Mouse (Mus musculus) heart, embryonic 12.5 days (tissue): ENCODE data around the gene Coro2a. TPM values are rescaled to one million over a fixed set of nuclear protein-coding genes. Genes with fewer than 3 reads are reported as not detected.
A peak's percentile ranks its signal among the peaks of the same experiment; 100 is the strongest.

ENCODE experiments used
- ATAC-seq: fragments of 200-750 bp; cut with Nextera tagmentation; 2 replicates; pipeline ENCODE4 v1.8.0; 2017; ENCODE audit warnings: moderate TSS enrichment, moderate library complexity; ENCODE audit not compliant: insufficient number of reproducible peaks, low FRiP score
- H3K27ac ChIP-seq: fragments of 300-500 bp; sonication (generic); 2 replicates; pipeline ENCODE4 v1.5.1; 2016; ENCODE audit warnings: mild to moderate bottlenecking, moderate library complexity; ENCODE audit not compliant: poor library complexity, severe bottlenecking
- H3K27me3 ChIP-seq: fragments of 300-500 bp; sonication (generic); replicated peaks from 2 replicates; pipeline ENCODE4 v1.6.1; 2016; ENCODE audit warnings: mild to moderate bottlenecking, moderate library complexity
- H3K36me3 ChIP-seq: fragments of 300-500 bp; sonication (generic); 2 replicates; pipeline ENCODE4 v1.6.1; 2016; ENCODE audit warnings: mild to moderate bottlenecking, moderate library complexity
- H3K4me1 ChIP-seq: fragments of 300-500 bp; sonication (generic); replicated peaks from 2 replicates; pipeline ENCODE4 v1.6.1; 2016; ENCODE audit warnings: mild to moderate bottlenecking
- H3K4me2 ChIP-seq: fragments of 300-500 bp; sonication (generic); 2 replicates; pipeline ENCODE4 v1.6.1; 2016; ENCODE audit warnings: mild to moderate bottlenecking, moderate library complexity
- H3K4me3 ChIP-seq: fragments of 300-500 bp; sonication (generic); 2 replicates; pipeline ENCODE4 v1.5.1; 2016; ENCODE audit warnings: mild to moderate bottlenecking
- H3K9ac ChIP-seq: fragments of 300-500 bp; sonication (generic); 2 replicates; pipeline ENCODE4 v1.6.1; 2016; ENCODE audit warnings: mild to moderate bottlenecking, moderate library complexity
- H3K9me3 ChIP-seq: fragments of 300-500 bp; sonication (generic); replicated peaks from 2 replicates; pipeline ENCODE4 v1.6.1; 2016; ENCODE audit warnings: mild to moderate bottlenecking, moderate library complexity
- WGBS: fragments of 180-500 bp; shearing (Covaris S2); methylation state at CpG from one replicate; pipeline ENCODE4 v1.1.7; 2016; 5-methylcytosine and 5-hydroxymethylcytosine counted together
- polyA plus RNA-seq: library from polyadenylated mRNA; unstranded; fragments of >200 nt; fragmentation: Nextera tagmentation; extraction: Ambion mirVana; gene quantifications from 2 replicates; pipeline ENCODE4 v1.2.1, GENCODE M21; 2016

The Coro2a gene
- polyA plus RNA-seq, 1 experiment from 2014 or later: 0.34 TPM

- H3K4me1 ChIP-seq: peaks cover 6% of the 10 kb centered on the region; the same call in 1 of the 2 replicates
- 71% methylated on average over 3 of the region's 3 CpGs for WGBS
- H3K9ac ChIP-seq: no peak overlapping the region
- no peak overlapping the region for H3K4me2 ChIP-seq
- H3K4me3 ChIP-seq: no peak overlapping the region
- H3K27ac ChIP-seq: no peak overlapping the region
- H3K36me3 ChIP-seq: no peaks in the 10 kb centered on the region
- peaks cover 8% of the 10 kb centered on the region; the same call in 1 of the 2 replicates for H3K27me3 ChIP-seq
- no peaks in the 10 kb centered on the region for H3K9me3 ChIP-seq
- ATAC-seq: no peak
Measured at GRCm38 (mm10) chr4:46556933-46557332, 45.1 kb downstream of the Coro2a start.

DNA sequence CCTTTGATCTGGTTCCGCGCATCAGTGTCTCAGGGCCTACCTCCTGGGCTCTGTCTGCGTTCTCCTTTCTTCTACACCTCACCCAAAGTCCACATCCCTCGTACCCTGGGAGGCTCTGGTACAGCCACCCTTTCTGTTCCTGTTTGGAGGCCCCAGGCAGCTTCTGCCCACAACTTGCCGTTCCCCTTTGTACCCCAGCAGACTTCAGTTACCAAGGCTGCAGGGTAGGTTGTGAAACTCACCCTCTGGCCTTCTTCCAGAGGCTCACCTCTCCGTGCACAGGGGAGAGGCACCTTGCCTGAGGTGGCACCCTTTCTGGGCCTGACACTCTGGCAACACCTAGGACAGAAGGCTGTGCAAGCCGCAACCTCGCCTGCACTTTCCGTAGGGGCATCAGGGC, 46.2 kb downstream of the Coro2a start:
- no peak for ATAC-seq
- WGBS: 83% methylated on average over 9 of the region's 9 CpGs
- Histone ChIP-seq H3K9ac (no peak overlapping the region), H3K4me1 (peaks cover 6% of the 10 kb centered on the region; the same call in 1 of the 2 replicates), H3K27ac (no peak overlapping the region), H3K9me3 (no peaks in the 10 kb centered on the region; the same call in 1 of the 2 replicates), H3K4me2 (no peak overlapping the region), H3K27me3 (peaks cover 8% of the 10 kb centered on the region; the same call in 1 of the 2 replicates), H3K36me3 (no peaks in the 10 kb centered on the region), H3K4me3 (no peak overlapping the region)

DNA sequence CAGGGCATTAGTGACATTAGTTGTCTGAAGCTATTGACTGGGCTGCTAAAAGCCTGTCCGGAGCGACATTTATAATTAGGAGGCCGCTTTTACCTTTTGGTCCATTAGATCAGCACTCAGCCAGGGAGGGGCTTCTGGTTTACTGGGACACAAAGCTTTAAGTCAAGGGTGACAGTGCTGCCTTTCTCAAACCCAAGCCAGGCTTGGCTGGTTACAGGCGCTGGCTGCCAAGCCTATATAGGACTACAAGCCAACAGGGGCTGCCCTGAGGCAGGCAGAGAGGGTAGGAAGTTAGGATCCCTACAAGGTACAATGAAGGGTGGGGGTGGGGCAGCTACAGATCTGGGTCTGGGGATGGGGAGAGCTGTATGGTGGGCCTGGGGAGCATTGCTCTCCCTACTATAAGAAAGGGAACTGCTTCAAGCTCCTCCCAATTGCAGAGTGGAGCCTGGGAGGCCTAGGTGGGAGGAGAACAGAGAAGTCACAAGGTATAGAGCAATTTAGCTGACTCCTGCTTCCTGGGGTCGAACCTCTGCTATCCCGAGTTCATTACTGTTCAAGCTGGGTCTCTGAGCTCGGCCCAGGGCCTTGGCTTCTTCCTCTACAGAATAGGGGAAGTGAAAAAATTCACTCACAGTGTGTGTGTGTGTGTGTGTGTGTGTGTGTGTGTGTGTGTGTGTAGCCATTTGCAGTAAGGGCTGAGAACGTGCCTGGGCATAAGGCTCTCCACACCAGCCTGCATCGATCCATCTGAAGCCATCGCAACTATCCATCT, 47.5 kb downstream of the Coro2a start:
- WGBS: 72% methylated on average over 10 of the region's 10 CpGs
- Histone ChIP-seq H3K27ac (no peak overlapping the region), H3K4me2 (no peak overlapping the region), H3K36me3 (no peaks in the 10 kb centered on the region), H3K9me3 (no peaks in the 10 kb centered on the region; the same call in 1 of the 2 replicates), H3K27me3 (peaks cover 8% of the 10 kb centered on the region; the same call in 1 of the 2 replicates), H3K9ac (no peak overlapping the region), H3K4me3 (no peak overlapping the region), H3K4me1 (peaks cover 6% of the 10 kb centered on the region; the same call in 1 of the 2 replicates)
- ATAC-seq: no peak

GRCm38 (mm10) chr4:46553864-46554263, 48.1 kb downstream of the Coro2a start:
- H3K4me3 ChIP-seq: no peak overlapping the region
- H3K27me3 ChIP-seq: peaks cover 14% of the 10 kb centered on the region; the same call in 1 of the 2 replicates
- no peaks in the 10 kb centered on the region; the same call in 1 of the 2 replicates for H3K9me3 ChIP-seq
- no peak overlapping the region for H3K4me2 ChIP-seq
- no peak for ATAC-seq
- peaks cover 6% of the 10 kb centered on the region; the same call in 1 of the 2 replicates for H3K4me1 ChIP-seq
- no peak overlapping the region for H3K9ac ChIP-seq
- peak overlapping the region; percentile 23; the same call in 1 of the 2 replicates for H3K27ac ChIP-seq
- no peaks in the 10 kb centered on the region for H3K36me3 ChIP-seq
- WGBS: 44% methylated on average over 1 of the region's 1 CpGs

GRCm38 (mm10) chr4:46550406-46550805, 51.6 kb downstream of the Coro2a start:
- Histone ChIP-seq H3K4me3 (no peak overlapping the region), H3K27me3 (peaks cover 27% of the 10 kb centered on the region), H3K27ac (no peak overlapping the region), H3K9me3 (no peaks in the 10 kb centered on the region; the same call in 1 of the 2 replicates), H3K4me1 (peaks cover 6% of the 10 kb centered on the region; the same call in 1 of the 2 replicates), H3K9ac (no peak overlapping the region), H3K4me2 (no peak overlapping the region), H3K36me3 (no peaks in the 10 kb centered on the region)
- no peak for ATAC-seq
- 64% methylated on average over 8 of the region's 8 CpGs for WGBS

- no peak overlapping the region for H3K4me2 ChIP-seq
- ATAC-seq: no peak
- H3K4me3 ChIP-seq: no peak overlapping the region
- H3K9me3 ChIP-seq: no peaks in the 10 kb centered on the region; the same call in 1 of the 2 replicates
- peaks cover 31% of the 10 kb centered on the region for H3K27me3 ChIP-seq
- H3K9ac ChIP-seq: no peak overlapping the region
- H3K27ac ChIP-seq: no peak overlapping the region
- 65% methylated on average over 9 of the region's 10 CpGs for WGBS
- peaks cover 6% of the 10 kb centered on the region; the same call in 1 of the 2 replicates for H3K4me1 ChIP-seq
- no peaks in the 10 kb centered on the region for H3K36me3 ChIP-seq
Measured at GRCm38 (mm10) chr4:46549979-46550378, 52.0 kb downstream of the Coro2a start.

DNA sequence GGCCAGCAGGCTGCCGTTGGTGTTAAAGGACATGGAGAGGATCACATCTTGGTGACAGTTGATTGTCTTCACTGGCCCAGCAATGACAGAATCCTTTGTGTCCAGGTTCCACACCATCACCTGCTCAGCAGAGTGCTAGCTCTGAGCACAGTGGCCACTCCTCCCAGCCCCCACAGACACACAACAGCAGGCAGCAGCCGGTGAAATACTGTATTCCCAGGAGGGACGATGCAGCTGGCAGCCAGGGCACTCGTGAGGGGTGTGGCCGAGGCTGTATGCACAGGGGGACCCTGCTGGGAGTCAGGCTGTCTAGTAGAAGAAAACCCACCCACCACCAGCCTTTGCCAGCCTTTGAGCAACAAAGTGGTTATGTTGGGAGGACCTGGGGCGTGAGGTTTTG, 55.3 kb downstream of the Coro2a start:
- H3K36me3 ChIP-seq: no peaks in the 10 kb centered on the region
- H3K4me2 ChIP-seq: no peak overlapping the region
- H3K27ac ChIP-seq: no peak overlapping the region
- no peaks in the 10 kb centered on the region for H3K4me1 ChIP-seq
- H3K9ac ChIP-seq: no peak overlapping the region
- WGBS: 43% methylated on average over 6 of the region's 6 CpGs
- ATAC-seq: no peak
- H3K4me3 ChIP-seq: no peak overlapping the region
- H3K9me3 ChIP-seq: no peaks in the 10 kb centered on the region; the same call in 1 of the 2 replicates
- peaks cover 36% of the 10 kb centered on the region for H3K27me3 ChIP-seq

GRCm38 (mm10) chr4:46545498-46545897, 56.5 kb downstream of the Coro2a start:
- no peaks in the 10 kb centered on the region for H3K4me1 ChIP-seq
- WGBS: 12% methylated on average over 9 of the region's 9 CpGs
- no peak for ATAC-seq
- no peak overlapping the region for H3K9ac ChIP-seq
- H3K4me2 ChIP-seq: no peak overlapping the region
- H3K9me3 ChIP-seq: no peaks in the 10 kb centered on the region
- no peak overlapping the region for H3K4me3 ChIP-seq
- peaks cover 40% of the 10 kb centered on the region for H3K27me3 ChIP-seq
- H3K27ac ChIP-seq: no peak overlapping the region
- H3K36me3 ChIP-seq: no peaks in the 10 kb centered on the region

DNA sequence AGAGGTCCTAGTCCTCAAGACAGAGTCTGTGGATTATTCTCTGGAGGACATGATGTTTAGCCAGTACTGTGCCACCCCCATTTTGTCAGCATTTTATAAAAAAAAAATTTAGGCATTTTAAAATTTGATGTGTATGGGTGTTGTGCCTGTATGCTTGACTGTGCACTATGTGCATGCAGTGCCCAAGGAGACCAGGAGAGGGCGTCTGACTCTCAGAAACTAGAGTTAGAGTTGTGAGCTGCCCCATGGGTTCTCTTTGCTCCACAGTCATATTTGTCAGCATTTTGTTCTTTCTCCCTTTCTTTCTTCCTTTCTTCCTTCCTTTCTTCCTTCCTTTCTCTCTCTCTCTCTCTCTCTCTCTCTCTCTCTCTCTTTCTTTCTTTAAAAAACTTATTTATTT, 57.7 kb downstream of the Coro2a start:
- Histone ChIP-seq H3K4me3 (no peak overlapping the region), H3K9me3 (no peaks in the 10 kb centered on the region), H3K4me2 (no peak overlapping the region), H3K36me3 (no peaks in the 10 kb centered on the region), H3K9ac (no peak overlapping the region), H3K27me3 (peaks cover 51% of the 10 kb centered on the region), H3K27ac (no peak overlapping the region), H3K4me1 (no peaks in the 10 kb centered on the region)
- ATAC-seq: no peak
- 12% methylated on average over 1 of the region's 1 CpGs for WGBS

- Histone ChIP-seq H3K9ac (no peak overlapping the region), H3K4me3 (no peak overlapping the region), H3K27ac (no peak overlapping the region), H3K9me3 (no peaks in the 10 kb centered on the region), H3K4me1 (no peaks in the 10 kb centered on the region), H3K4me2 (no peak overlapping the region), H3K27me3 (peaks cover 52% of the 10 kb centered on the region), H3K36me3 (no peaks in the 10 kb centered on the region)
- 83% methylated on average over 13 of the region's 13 CpGs for WGBS
- no peak for ATAC-seq
Measured at GRCm38 (mm10) chr4:46543366-46544050, 58.5 kb downstream of the Coro2a start.

- Histone ChIP-seq H3K4me1 (no peaks in the 10 kb centered on the region), H3K27me3 (peaks cover 55% of the 10 kb centered on the region), H3K4me2 (no peak overlapping the region), H3K4me3 (no peak overlapping the region), H3K9ac (no peak overlapping the region), H3K9me3 (no peaks in the 10 kb centered on the region), H3K27ac (no peak overlapping the region), H3K36me3 (no peaks in the 10 kb centered on the region)
- WGBS: 33% methylated on average over 9 of the region's 9 CpGs
- no peak for ATAC-seq
Measured at GRCm38 (mm10) chr4:46541707-46542106, 60.3 kb downstream of the Coro2a start.
